ENCODE assay signal across 14 mouse cellular contexts in the genomic region with DNA sequence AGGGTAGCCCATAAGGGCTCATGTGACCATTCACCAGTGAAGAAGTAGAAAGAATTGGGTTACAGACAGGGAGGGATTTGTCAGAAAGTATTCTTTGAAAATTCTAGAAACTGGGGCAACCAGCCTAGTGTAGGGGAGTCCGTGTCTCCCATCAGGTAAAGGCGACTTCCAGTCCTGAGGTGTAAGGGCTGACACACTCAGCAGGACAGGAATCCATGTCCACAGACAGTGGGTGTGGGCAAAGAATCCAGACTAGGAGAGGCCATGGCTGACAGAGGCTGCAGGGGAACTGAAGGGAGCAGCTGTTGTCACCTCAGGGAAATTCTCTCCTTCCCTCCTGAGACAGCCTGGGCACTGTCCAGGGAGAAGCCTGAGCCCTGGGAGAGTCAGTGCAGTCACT. TPM values are rescaled to one million over a fixed set of nuclear protein-coding genes. Genes with fewer than 3 reads are reported as not detected.
"Had no signal": no experiment of that assay in that cellular context is flagged by ENCODE, and none has a peak within 500 bp of the region (broad histone marks: within the 10 kb centered on the region; RNA-seq: fewer than 3 reads in every experiment).

No protein-coding gene starts in this region.

RNA-seq across cellular contexts. Expression of a gene that starts 1.4 kb away (rescaled TPM):
- polyA plus RNA-seq: liver, embryonic 12.5 days; liver, embryonic 14.5 days; liver, embryonic 16.5 days; macrophage; midbrain, embryonic 12.5 days; midbrain, embryonic 14.5 days; midbrain, embryonic 16.5 days; myocyte; neural tube, embryonic 14.5 days; urinary bladder, adult 2 months had no signal

RNA-seq across cellular contexts. Expression of a gene that starts 23.2 kb away (rescaled TPM):
- polyA plus RNA-seq: liver, embryonic 12.5 days; liver, embryonic 14.5 days; macrophage; midbrain, embryonic 12.5 days; midbrain, embryonic 14.5 days; midbrain, embryonic 16.5 days; myocyte; neural tube, embryonic 12.5 days; neural tube, embryonic 14.5 days; stomach, embryonic 14.5 days had no signal

RNA-seq across cellular contexts. Expression of a gene that starts 37.7 kb away (rescaled TPM):
- polyA plus RNA-seq: liver, embryonic 12.5 days; liver, embryonic 14.5 days; liver, embryonic 16.5 days; lung, postnatal 0 days; macrophage; midbrain, embryonic 12.5 days; midbrain, embryonic 14.5 days; midbrain, embryonic 16.5 days; myocyte; neural tube, embryonic 12.5 days; neural tube, embryonic 14.5 days; stomach, embryonic 14.5 days; urinary bladder, adult 2 months had no signal

RNA-seq across cellular contexts. Expression of a gene that starts 45.4 kb away (rescaled TPM):
- polyA plus RNA-seq: liver, embryonic 12.5 days; liver, embryonic 14.5 days; liver, embryonic 16.5 days; lung, postnatal 0 days; midbrain, embryonic 12.5 days; midbrain, embryonic 14.5 days; midbrain, embryonic 16.5 days; myocyte; neural tube, embryonic 12.5 days; neural tube, embryonic 14.5 days; stomach, embryonic 14.5 days; stomach, embryonic 16.5 days had no signal
